Mouse (Mus musculus) MEL (cell line): ENCODE measurements around the gene Tymp. TPM values are rescaled to one million over a fixed set of nuclear protein-coding genes. Genes with fewer than 3 reads are reported as not detected.

ENCODE experiments used
- DNase-seq: peaks from one replicate; pipeline ENCODE4 v3.0.0; 2011; ENCODE audit warnings: low read depth, low spot score
- H3K27ac ChIP-seq: 2 replicates; pipeline ENCODE4 v1.5.1; 2012; ENCODE audit warnings: low read depth, mild to moderate bottlenecking, control low read depth, low read length, moderate library complexity; ENCODE audit not compliant: control insufficient read depth
- H3K27me3 ChIP-seq, 2 experiments: fragments of 150-350 bp in 1 of 2; sonication (generic) in 1 of 2; 2 replicates each; pipeline ENCODE4 v1.6.1; 2012; ENCODE audit warnings: low read length in 2 of 2, mild to moderate bottlenecking in 2 of 2, improper control_type of control experiment in 1 of 2, moderate library complexity in 1 of 2; ENCODE audit not compliant: insufficient read depth in 2 of 2, control insufficient read depth in 1 of 2
- H3K36me3 ChIP-seq, 2 experiments: 2 replicates each; pipeline ENCODE4 v1.6.1; 2012 to 2014; ENCODE audit warnings: low read length in 2 of 2, improper control_type of control experiment in 1 of 2, inconsistent platforms in 1 of 2, mild to moderate bottlenecking in 1 of 2; ENCODE audit not compliant: insufficient read depth in 2 of 2, control insufficient read depth in 1 of 2
- H3K4me1 ChIP-seq, 2 experiments: fragments of 150-350 bp in 1 of 2; sonication (generic) in 1 of 2; 2 replicates each; pipeline ENCODE4 v1.6.1; 2012; ENCODE audit warnings: low read length in 2 of 2, improper control_type of control experiment in 1 of 2, mild to moderate bottlenecking in 1 of 2; ENCODE audit not compliant: insufficient read depth in 2 of 2, control insufficient read depth in 1 of 2
- H3K4me3 ChIP-seq, 2 experiments: fragments of 150-350 bp in 1 of 2; sonication (generic) in 1 of 2; 2 replicates each; pipeline ENCODE4 v1.5.1; 2012; ENCODE audit warnings: low read depth in 2 of 2, low read length in 2 of 2, mild to moderate bottlenecking in 2 of 2, moderate library complexity in 2 of 2, control low read depth in 1 of 2, improper control_type of control experiment in 1 of 2; ENCODE audit not compliant: control insufficient read depth in 1 of 2, insufficient read depth in 1 of 2
- H3K79me2 ChIP-seq: 2 replicates; pipeline ENCODE4 v1.6.1; 2012; ENCODE audit warnings: mild to moderate bottlenecking, low read length, moderate library complexity; ENCODE audit not compliant: control insufficient read depth, poor library complexity, insufficient read depth
- H3K9ac ChIP-seq: 2 replicates; pipeline ENCODE4 v1.6.1; 2012; ENCODE audit warnings: low read depth, mild to moderate bottlenecking, control low read depth, low read length, moderate library complexity; ENCODE audit not compliant: control insufficient read depth, poor library complexity, severe bottlenecking
- H3K9me3 ChIP-seq: fragments of 150-350 bp; sonication (generic); replicated peaks from 2 replicates; pipeline ENCODE4 v1.6.1; 2012; ENCODE audit warnings: mild to moderate bottlenecking, low read length, improper control_type of control experiment, moderate library complexity; ENCODE audit not compliant: insufficient read depth
- CHD1 ChIP-seq: IDR thresholded peaks from 2 replicates; pipeline ENCODE4 v1.6.1; 2012; ENCODE audit warnings: low read depth, mild to moderate bottlenecking, inconsistent platforms, low read length, improper control_type of control experiment
- CHD2 ChIP-seq: IDR thresholded peaks from 2 replicates; pipeline ENCODE4 v1.6.1; 2011; ENCODE audit warnings: low read length, improper control_type of control experiment
- CTCF ChIP-seq, 3 experiments: IDR thresholded peaks in 2 of 3; conservative IDR thresholded peaks in 1 of 3; 2 replicates each; pipeline ENCODE4 v1.5.1; 2011 to 2012; ENCODE audit warnings: low read length in 3 of 3, low read depth in 2 of 3, mild to moderate bottlenecking in 2 of 3, improper control_type of control experiment in 1 of 3, inconsistent platforms in 1 of 3, mixed read lengths in 1 of 3, moderate library complexity in 1 of 3; ENCODE audit not compliant: control insufficient read depth in 1 of 3, insufficient read depth in 1 of 3, poor library complexity in 1 of 3, severe bottlenecking in 1 of 3
- E2F4 ChIP-seq: IDR thresholded peaks from 2 replicates; pipeline ENCODE4 v1.6.1; 2011; ENCODE audit warnings: low read depth, low read length, improper control_type of control experiment, borderline replicate concordance
- ELF1 ChIP-seq: IDR thresholded peaks from 2 replicates; pipeline ENCODE4 v1.6.1; 2014; ENCODE audit warnings: low read depth, mild to moderate bottlenecking, inconsistent platforms, low read length, improper control_type of control experiment, moderate library complexity
- EP300 ChIP-seq, 2 experiments: IDR thresholded peaks; 2 replicates each; pipeline ENCODE4 v1.6.1; 2011; ENCODE audit warnings: improper control_type of control experiment in 2 of 2, low read length in 2 of 2, low read depth in 1 of 2, mild to moderate bottlenecking in 1 of 2
- ETS1 ChIP-seq: IDR thresholded peaks from 2 replicates; pipeline ENCODE4 v1.6.1; 2012; ENCODE audit warnings: low read depth, mild to moderate bottlenecking, inconsistent platforms, low read length, improper control_type of control experiment, moderate library complexity
- GABPA ChIP-seq: IDR thresholded peaks from 2 replicates; pipeline ENCODE4 v1.6.1; 2012; ENCODE audit warnings: low read depth, mild to moderate bottlenecking, inconsistent platforms, low read length, improper control_type of control experiment, moderate library complexity
- GATA1 ChIP-seq: IDR thresholded peaks from 2 replicates; pipeline ENCODE4 v1.6.1; 2011; ENCODE audit warnings: low read depth, low read length, improper control_type of control experiment
- HCFC1 ChIP-seq: IDR thresholded peaks from 2 replicates; pipeline ENCODE4 v1.6.1; 2012; ENCODE audit warnings: low read depth, mild to moderate bottlenecking, inconsistent platforms, low read length, improper control_type of control experiment, moderate library complexity
- JUND ChIP-seq: IDR thresholded peaks from 2 replicates; pipeline ENCODE4 v1.6.1; 2011; ENCODE audit warnings: low read depth, mild to moderate bottlenecking, improper control_type of control experiment, low read length
- KAT2A ChIP-seq: conservative IDR thresholded peaks from 2 replicates; pipeline ENCODE4 v1.6.1; 2012; ENCODE audit warnings: low read depth, low read length, improper control_type of control experiment, inconsistent platforms
- MAFK ChIP-seq: IDR thresholded peaks from 2 replicates; pipeline ENCODE4 v1.6.1; 2011; ENCODE audit warnings: low read depth, mild to moderate bottlenecking, low read length, improper control_type of control experiment, borderline replicate concordance
- MAX ChIP-seq: IDR thresholded peaks from 2 replicates; pipeline ENCODE4 v1.6.1; 2011; ENCODE audit warnings: low read length, improper control_type of control experiment
- MAZ ChIP-seq: IDR thresholded peaks from 2 replicates; pipeline ENCODE4 v1.6.1; 2012; ENCODE audit warnings: low read depth, mild to moderate bottlenecking, inconsistent platforms, low read length, improper control_type of control experiment
- MEF2A ChIP-seq: IDR thresholded peaks from 2 replicates; pipeline ENCODE4 v1.6.1; 2014; ENCODE audit warnings: low read depth, mild to moderate bottlenecking, inconsistent platforms, low read length, improper control_type of control experiment; ENCODE audit not compliant: poor library complexity, insufficient replicate concordance, severe bottlenecking; ENCODE audit errors: extremely low read depth
- MXI1 ChIP-seq: IDR thresholded peaks from 2 replicates; pipeline ENCODE4 v1.6.1; 2011; ENCODE audit warnings: mild to moderate bottlenecking, low read depth, low read length, improper control_type of control experiment
- MYB ChIP-seq: IDR thresholded peaks from 2 replicates; pipeline ENCODE4 v1.6.1; 2011; ENCODE audit warnings: mild to moderate bottlenecking, low read depth, low read length, improper control_type of control experiment
- MYC ChIP-seq: IDR thresholded peaks from 2 replicates; pipeline ENCODE4 v1.6.1; 2011; ENCODE audit warnings: low read depth, mild to moderate bottlenecking, low read length, improper control_type of control experiment, moderate library complexity
- NELFE ChIP-seq: IDR thresholded peaks from 2 replicates; pipeline ENCODE4 v1.6.1; 2011; ENCODE audit warnings: low read depth, low read length, improper control_type of control experiment
- NRF1 ChIP-seq: IDR thresholded peaks from 2 replicates; pipeline ENCODE4 v1.6.1; 2014; ENCODE audit warnings: low read depth, mild to moderate bottlenecking, inconsistent platforms, low read length, improper control_type of control experiment, moderate library complexity; ENCODE audit not compliant: poor library complexity, insufficient read depth, severe bottlenecking
- POLR2A ChIP-seq, 2 experiments: IDR thresholded peaks; 2 replicates each; pipeline ENCODE4 v1.6.1; 2011 to 2012; ENCODE audit warnings: low read length in 2 of 2, mild to moderate bottlenecking in 2 of 2, control low read depth in 1 of 2, improper control_type of control experiment in 1 of 2, low read depth in 1 of 2, moderate library complexity in 1 of 2; ENCODE audit not compliant: control insufficient read depth in 1 of 2, insufficient read depth in 1 of 2, poor library complexity in 1 of 2
- POLR2AphosphoS5 ChIP-seq: IDR thresholded peaks from 2 replicates; pipeline ENCODE4 v1.6.1; 2012; ENCODE audit warnings: low read depth, borderline replicate concordance, mild to moderate bottlenecking, inconsistent platforms, low read length, moderate library complexity, mixed read lengths
- RAD21 ChIP-seq: IDR thresholded peaks from 2 replicates; pipeline ENCODE4 v1.6.1; 2011; ENCODE audit warnings: mild to moderate bottlenecking, low read depth, low read length, improper control_type of control experiment
- RCOR1 ChIP-seq: IDR thresholded peaks from 2 replicates; pipeline ENCODE4 v1.6.1; 2012; ENCODE audit warnings: low read depth, mild to moderate bottlenecking, inconsistent platforms, low read length, improper control_type of control experiment
- SIN3A ChIP-seq: IDR thresholded peaks from 2 replicates; pipeline ENCODE4 v1.6.1; 2012; ENCODE audit warnings: low read length, improper control_type of control experiment, inconsistent platforms
- SMC3 ChIP-seq: IDR thresholded peaks from 2 replicates; pipeline ENCODE4 v1.6.1; 2011; ENCODE audit warnings: low read depth, low read length, improper control_type of control experiment
- TAL1 ChIP-seq: IDR thresholded peaks from 2 replicates; pipeline ENCODE4 v1.6.1; 2012; ENCODE audit warnings: mild to moderate bottlenecking, inconsistent platforms, low read length, moderate library complexity, mixed read lengths
- TBP ChIP-seq: IDR thresholded peaks from 2 replicates; pipeline ENCODE4 v1.8.0; 2011; ENCODE audit warnings: low read depth, low read length, improper control_type of control experiment
- TCF12 ChIP-seq: IDR thresholded peaks from 2 replicates; pipeline ENCODE4 v1.6.1; 2014; ENCODE audit warnings: low read depth, mild to moderate bottlenecking, inconsistent platforms, low read length, improper control_type of control experiment, moderate library complexity
- UBTF ChIP-seq: IDR thresholded peaks from 2 replicates; pipeline ENCODE4 v1.6.1; 2012; ENCODE audit warnings: low read depth, mild to moderate bottlenecking, inconsistent platforms, low read length, improper control_type of control experiment, moderate library complexity, borderline replicate concordance; ENCODE audit not compliant: insufficient read depth
- USF1 ChIP-seq: IDR thresholded peaks from 2 replicates; pipeline ENCODE4 v1.6.1; 2014; ENCODE audit warnings: low read depth, mild to moderate bottlenecking, inconsistent platforms, low read length, improper control_type of control experiment, moderate library complexity
- USF2 ChIP-seq, 2 experiments: IDR thresholded peaks; 2 replicates each; pipeline ENCODE4 v1.6.1; 2011 to 2012; ENCODE audit warnings: improper control_type of control experiment in 2 of 2, low read length in 2 of 2, borderline replicate concordance in 1 of 2, inconsistent platforms in 1 of 2, low read depth in 1 of 2, mild to moderate bottlenecking in 1 of 2; ENCODE audit not compliant: insufficient read depth in 1 of 2
- ZC3H11A ChIP-seq: IDR thresholded peaks from 2 replicates; pipeline ENCODE4 v1.6.1; 2012; ENCODE audit warnings: low read depth, mild to moderate bottlenecking, inconsistent platforms, low read length, improper control_type of control experiment
- ZKSCAN1 ChIP-seq: IDR thresholded peaks from 2 replicates; pipeline ENCODE4 v1.6.1; 2012; ENCODE audit warnings: low read depth, mild to moderate bottlenecking, inconsistent platforms, low read length, improper control_type of control experiment, moderate library complexity
- ZMIZ1 ChIP-seq: IDR thresholded peaks from 2 replicates; pipeline ENCODE4 v1.6.1; 2012; ENCODE audit warnings: low read depth, mild to moderate bottlenecking, inconsistent platforms, low read length, improper control_type of control experiment, moderate library complexity
- ZNF384 ChIP-seq: IDR thresholded peaks from 2 replicates; pipeline ENCODE4 v1.6.1; 2012; ENCODE audit warnings: low read depth, mild to moderate bottlenecking, inconsistent platforms, low read length, improper control_type of control experiment
- polyA plus RNA-seq, 2 experiments: library from polyadenylated mRNA; stranded (reverse) in 1 of 2; unstranded in 1 of 2; fragments of >175 nt in 1 of 2; fragments of >200 nt in 1 of 2; gene quantifications; 2 replicates each; pipeline versions ENCODE4 v1.2.1 to v1.2.4; 2012; ENCODE audit warnings: low replicate concordance in 2 of 2, low read depth in 1 of 2; ENCODE audit not compliant: insufficient read length in 2 of 2, insufficient read depth in 1 of 2, missing spikeins in 1 of 2
- total RNA-seq: library from RNA; depleted of rRNA; stranded (reverse); fragments of 300-350 nt; gene quantifications from 2 replicates; pipeline ENCODE4 v1.2.3, GENCODE M21; 2012

The Tymp gene
- total and polyA plus RNA-seq, 3 experiments, result 1.5 to 2.0 TPM; not detected in 1

GRCm38 (mm10) chr15:89356372-89356771 is 20.5 kb downstream of the Tymp start:
- Histone ChIP-seq H3K4me3 (peak overlapping the region; percentile 88 to 97), H3K27me3 (no peaks in the 10 kb centered on the region), H3K9me3 (no peaks in the 10 kb centered on the region), H3K9ac (peak overlapping the region; percentile 96), H3K36me3 (peaks cover 5 to 28% of the 10 kb centered on the region in 2 experiments), H3K4me1 (peaks cover 21% of the 10 kb centered on the region in 2 experiments), H3K27ac (peak overlapping the region; percentile 89), H3K79me2 (peaks cover 49% of the 10 kb centered on the region)
- peak; percentile 97 for DNase-seq
- TF ChIP-seq ELF1 (no peak), TBP (peak; percentile 53; the same call in 1 of the 2 replicates), GATA1 (no peak), RCOR1 (no peak), TCF12 (0 out of 2 replicates have a peak, but pooled peaks have one; percentile 34), TAL1 (no peak), ZKSCAN1 (no peak), CTCF (IDR thresholded peaks at IDR 0.05 in 2 of 3, conservative IDR thresholded peaks at IDR 0.05 in 1 of 3; ENCODE audit: control insufficient read depth in 1 of 3, insufficient read depth in 1 of 3, low read depth in 2 of 3, low read length in 3 of 3, poor library complexity in 1 of 3, severe bottlenecking in 1 of 3) (no peak), MAFK (no peak), ZMIZ1 (no peak; the same call in 1 of the 2 replicates), JUND (no peak), UBTF (no peak), ZNF384 (peak; percentile 95), KAT2A (0 out of 2 replicates have a peak, but pooled peaks have one; percentile 30), POLR2AphosphoS5 (no peak), EP300 (IDR thresholded peaks at IDR 0.05; ENCODE audit: low read depth in 1 of 2, low read length in 2 of 2) (peak in 1 of 2 experiments; percentile 20; a peak in 1 of 4 replicates), SIN3A (peak; percentile 91), SMC3 (no peak), CHD1 (no peak), NELFE (peak; percentile 46), MXI1 (peak; percentile 76), ZC3H11A (no peak), RAD21 (no peak), USF1 (no peak), GABPA (no peak), MYC (no peak), ETS1 (no peak), MAZ (peak; percentile 51; the same call in 1 of the 2 replicates), MEF2A (no peak), CHD2 (peak; percentile 56), MYB (no peak), NRF1 (no peak), MAX (peak; percentile 49), HCFC1 (peak; percentile 74), E2F4 (no peak), POLR2A (IDR thresholded peaks at IDR 0.05; ENCODE audit: control insufficient read depth in 1 of 2, insufficient read depth in 1 of 2, low read depth in 1 of 2, low read length in 2 of 2, poor library complexity in 1 of 2) (peak in 1 of 2 experiments; percentile 36; a peak in 2 of 4 replicates), USF2 (IDR thresholded peaks at IDR 0.05; ENCODE audit: borderline replicate concordance in 1 of 2, insufficient read depth in 1 of 2, low read depth in 1 of 2, low read length in 2 of 2) (no peak)
